Mouse (Mus musculus): ENCODE measurements at regions not wholly inside any gene's neighbourhood (a gene's known extent, or its start where the extent isn't known, plus 50 kb on each side); places are given as distances from the start of the nearest gene placed in this dataset.

GRCm38 (mm10) chr9:61721071-61721470, 193.3 kb downstream of the Rplp1 start:
- TF ChIP-seq ZC3H11A (IDR thresholded peaks at IDR 0.05; ENCODE audit: borderline replicate concordance, low read depth, low read length) (no peak), CHD2 (IDR thresholded peaks at IDR 0.05; ENCODE audit: low read depth, low read length) (no peak), HCFC1 (IDR thresholded peaks at IDR 0.05; ENCODE audit: borderline replicate concordance, insufficient read depth, low read length) (no peak)
